ENCODE assay signal across 12 mouse cellular contexts in genomic region chrX:12116128-12116527, GRCm38 (mm10). TPM values are rescaled to one million over a fixed set of nuclear protein-coding genes. Genes with fewer than 3 reads are reported as not detected.
DNase-seq lines count a peak whose midpoint lies in the region; ATAC-seq and TF ChIP-seq lines count a peak whose summit lies in the region.
"Had no signal": no experiment of that assay in that cellular context is flagged by ENCODE, and none has a peak within 500 bp of the region (broad histone marks: within the 10 kb centered on the region; RNA-seq: fewer than 3 reads in every experiment).

No protein-coding gene starts in this region.

- intact Hi-C loops in heart, adult 2 months (cut with DNase I) = no loop called here
- intact Hi-C loops in heart, postnatal 25 days (cut with DNase I) = no loop called here

- H3K4me2 ChIP-seq in embryonic facial prominence, embryonic 13.5 days = 0 out of 2 replicates have a peak overlapping the region, but pooled peaks have one; percentile 20
- no peak overlapping the region for H3K4me2 ChIP-seq in lung, embryonic 16.5 days (ENCODE audit: low read depth, low read length)
- no peak overlapping the region for H3K4me2 ChIP-seq in liver, postnatal 0 days (ENCODE audit: low read depth, low read length)
- H3K4me2 ChIP-seq: liver, embryonic 11.5 days had no signal

- no peak for TF ChIP-seq EP300 in heart, adult 2 months (IDR thresholded peaks at IDR 0.05; ENCODE audit: insufficient read depth, low read depth, low read length)
- no peak for TF ChIP-seq EP300 in liver, postnatal 0 days (IDR thresholded peaks at IDR 0.05; ENCODE audit: low read depth)

- H3K36me3 ChIP-seq in heart, adult 2 months (ENCODE audit: control insufficient read depth, insufficient read depth, low read length) = no peaks in the 10 kb centered on the region
- H3K36me3 ChIP-seq in embryonic facial prominence, embryonic 13.5 days = no peaks in the 10 kb centered on the region
- H3K36me3 ChIP-seq in lung, embryonic 16.5 days (ENCODE audit: control insufficient read depth, insufficient read depth, low read length) = no peaks in the 10 kb centered on the region
- H3K36me3 ChIP-seq in liver, postnatal 0 days (replicated peaks; ENCODE audit: insufficient read depth, low read length) = no peaks in the 10 kb centered on the region

- TF ChIP-seq POLR2A in heart, adult 2 months (IDR thresholded peaks at IDR 0.05; ENCODE audit: insufficient read depth, low read depth, low read length) = no peak

- no peak overlapping the region for H3K4me3 ChIP-seq in heart, adult 2 months
- H3K4me3 ChIP-seq in embryonic facial prominence, embryonic 13.5 days = no peak overlapping the region
- no peak overlapping the region for H3K4me3 ChIP-seq in lung, embryonic 16.5 days (ENCODE audit: low read length)
- H3K4me3 ChIP-seq in liver, postnatal 0 days (ENCODE audit: low read depth, low read length) = no peak overlapping the region

- H3K27ac ChIP-seq in heart, adult 2 months = peak overlapping the region; percentile 28; the same call in 1 of the 2 replicates
- H3K27ac ChIP-seq in embryonic facial prominence, embryonic 13.5 days = no peak overlapping the region
- H3K27ac ChIP-seq in lung, embryonic 16.5 days (ENCODE audit: low read length) = no peak overlapping the region
- no peak overlapping the region for H3K27ac ChIP-seq in liver, postnatal 0 days (ENCODE audit: low read depth)

- no peak for TF ChIP-seq CTCF in heart, adult 2 months (IDR thresholded peaks at IDR 0.05)
- TF ChIP-seq CTCF in liver, postnatal 0 days (IDR thresholded peaks at IDR 0.05; ENCODE audit: low read depth) = no peak

- no peaks in the 10 kb centered on the region for H3K9me3 ChIP-seq in embryonic facial prominence, embryonic 13.5 days
- H3K9me3 ChIP-seq in lung, embryonic 16.5 days (ENCODE audit: control insufficient read depth, low read length) = no peaks in the 10 kb centered on the region
- no peaks in the 10 kb centered on the region for H3K9me3 ChIP-seq in liver, postnatal 0 days (ENCODE audit: low read length)

- no peaks in the 10 kb centered on the region for H3K79me2 ChIP-seq in heart, adult 2 months (replicated peaks; ENCODE audit: control insufficient read depth, insufficient read depth, low read length)

- DNase-seq in heart, adult 2 months = peak; percentile 31 to 48
- no peak for DNase-seq in heart, postnatal 25 days (ENCODE audit: low spot score)
- peak; percentile 64 for DNase-seq in 3T3-L1 (ENCODE audit: low read depth, low spot score)
- no peak for DNase-seq in thymus, postnatal 10 days (ENCODE audit: low spot score in 2 of 2)
- no peak for DNase-seq in liver, postnatal 0 days
- DNase-seq: cerebellum, postnatal 14 days; midbrain, embryonic 14.5 days had no signal

- WGBS in heart, adult 2 months = 17% methylated on average over 7 of the region's 7 CpGs
- WGBS in embryonic facial prominence, embryonic 13.5 days = 22% methylated on average over 7 of the region's 7 CpGs
- WGBS in lung, embryonic 16.5 days = 18% methylated on average over 6 of the region's 7 CpGs
- 53% methylated on average over 7 of the region's 7 CpGs for WGBS in liver, postnatal 0 days (ENCODE audit: insufficient replicate concordance)

- no peaks in the 10 kb centered on the region for H3K27me3 ChIP-seq in heart, adult 2 months (ENCODE audit: control insufficient read depth, insufficient read depth, low read length)
- H3K27me3 ChIP-seq in embryonic facial prominence, embryonic 13.5 days = peaks cover 10% of the 10 kb centered on the region
- no peaks in the 10 kb centered on the region for H3K27me3 ChIP-seq in lung, embryonic 16.5 days (ENCODE audit: control insufficient read depth, insufficient read depth, low read depth, low read length)
- no peaks in the 10 kb centered on the region for H3K27me3 ChIP-seq in liver, postnatal 0 days (ENCODE audit: insufficient read depth, low read length)

- 0 out of 2 replicates have a peak overlapping the region, but pooled peaks have one; percentile 19 for H3K9ac ChIP-seq in heart, adult 2 months (ENCODE audit: low read depth, low read length)
- H3K9ac ChIP-seq in embryonic facial prominence, embryonic 13.5 days = no peak overlapping the region
- no peak overlapping the region for H3K9ac ChIP-seq in lung, embryonic 16.5 days (ENCODE audit: low read length)
- no peak overlapping the region for H3K9ac ChIP-seq in liver, postnatal 0 days (replicated peaks)

- ATAC-seq in embryonic facial prominence, embryonic 13.5 days (ENCODE audit: insufficient number of reproducible peaks, insufficient read depth, low FRiP score, low TSS enrichment, low read depth) = 0 out of 2 replicates have a peak, but pooled peaks have one; percentile 32
- ATAC-seq in lung, embryonic 16.5 days (ENCODE audit: low read depth) = peak; percentile 65
- ATAC-seq in frontal cortex, adult (ENCODE audit: low TSS enrichment) = no peak
- no peak for ATAC-seq in liver, postnatal 0 days
- ATAC-seq: hindbrain, embryonic 16.5 days had no signal

- peaks cover 1% of the 10 kb centered on the region; the same call in 1 of the 2 replicates for H3K4me1 ChIP-seq in heart, adult 2 months (ENCODE audit: control insufficient read depth, insufficient read depth, low read length)
- H3K4me1 ChIP-seq in embryonic facial prominence, embryonic 13.5 days = peaks cover 22% of the 10 kb centered on the region
- peaks cover 2% of the 10 kb centered on the region; the same call in 1 of the 2 replicates for H3K4me1 ChIP-seq in lung, embryonic 16.5 days (replicated peaks; ENCODE audit: control insufficient read depth, insufficient read depth, low read length)
- H3K4me1 ChIP-seq in liver, postnatal 0 days (ENCODE audit: insufficient read depth) = no peaks in the 10 kb centered on the region

RNA-seq across cellular contexts. Expression of gene Bcor, which starts 44.0 kb away (rescaled TPM):
- 10 to 100 TPM; 18.0 to 22.4 TPM for total RNA-seq in heart, adult 2 months (2021)
- 11.2 and 15.3 TPM in 2 replicates for polyA plus RNA-seq in heart, adult 2 months (2012; rRNA removed)
- 10 to 100 TPM; 22.0 to 22.7 TPM for total RNA-seq in heart, postnatal 25 days (2021)
- 16.7 and 17.4 TPM in 2 replicates for polyA plus RNA-seq in embryonic facial prominence, embryonic 13.5 days (2015; fragmentation: Nextera tagmentation; extraction: Ambion mirVana)
- 18.5 and 19.7 TPM in 2 replicates for polyA plus RNA-seq in lung, embryonic 16.5 days (2015; fragmentation: Nextera tagmentation; extraction: Ambion mirVana)
- 4.0 and 4.2 TPM in 2 replicates for polyA plus RNA-seq in liver, postnatal 0 days (2015; fragmentation: Nextera tagmentation; extraction: Ambion mirVana)

Comparison
In these comparisons a context has a peak if more than half of its experiments do, and no peak if none do; other contexts are left out.
1. DNase-seq: peak in heart, adult 2 months (2 of 2) and 3T3-L1 (single experiment); none in heart, postnatal 25 days (single experiment), thymus, postnatal 10 days (0 of 2) and liver, postnatal 0 days (single experiment).
2. ATAC-seq: peak in embryonic facial prominence, embryonic 13.5 days (single experiment) and lung, embryonic 16.5 days (single experiment); none in frontal cortex, adult (single experiment) and liver, postnatal 0 days (single experiment).